Mouse (Mus musculus) spleen, embryonic (tissue): ENCODE measurements around the gene Nos1ap.

Source experiments
- CTCF ChIA-PET: fragments of 350-600 bp; sonication (Branson Sonifier 250); formaldehyde crosslinking; loops from one replicate; lab custom pipeline; 2022; lab: Charles Lee

Nos1ap gene

DNA sequence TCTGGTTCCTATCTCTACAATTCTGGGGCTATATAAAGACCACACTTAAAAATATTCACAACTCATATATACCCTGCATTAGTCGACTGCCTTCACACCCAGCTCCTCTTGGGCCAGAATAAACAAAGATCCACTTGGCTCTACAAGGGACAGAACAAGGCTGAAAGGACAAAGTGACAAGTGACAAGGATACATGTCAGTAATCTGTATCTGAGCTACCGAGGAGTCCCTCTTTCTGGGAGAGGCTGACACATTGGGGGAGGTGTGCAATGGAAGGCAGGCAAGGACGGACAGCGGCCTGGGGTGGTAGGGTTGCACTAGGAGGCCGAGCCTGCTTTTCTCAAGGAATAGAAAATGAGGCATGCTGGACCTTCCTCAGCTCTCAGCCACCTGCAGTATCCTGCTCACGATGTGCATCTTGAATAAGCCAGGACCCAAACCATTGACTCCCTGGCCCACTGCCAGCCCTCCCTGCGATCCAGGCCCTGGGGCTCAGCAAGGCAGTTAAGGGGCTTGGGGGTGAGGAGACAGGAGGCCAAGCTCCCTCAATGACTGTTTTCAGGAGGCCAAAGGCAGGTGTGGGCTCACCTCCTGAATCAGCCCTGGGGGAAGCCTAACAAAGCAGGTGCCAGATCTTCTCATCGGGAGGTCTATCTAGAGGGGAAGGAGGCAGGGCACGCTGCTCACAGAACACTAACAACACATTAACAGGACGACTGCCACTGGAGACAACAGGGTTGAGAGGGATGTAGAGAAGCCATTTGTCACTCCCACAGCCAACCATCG lies 87.0 kb downstream of the Nos1ap start:
- CTCF ChIA-PET, result no interaction called here

DNA sequence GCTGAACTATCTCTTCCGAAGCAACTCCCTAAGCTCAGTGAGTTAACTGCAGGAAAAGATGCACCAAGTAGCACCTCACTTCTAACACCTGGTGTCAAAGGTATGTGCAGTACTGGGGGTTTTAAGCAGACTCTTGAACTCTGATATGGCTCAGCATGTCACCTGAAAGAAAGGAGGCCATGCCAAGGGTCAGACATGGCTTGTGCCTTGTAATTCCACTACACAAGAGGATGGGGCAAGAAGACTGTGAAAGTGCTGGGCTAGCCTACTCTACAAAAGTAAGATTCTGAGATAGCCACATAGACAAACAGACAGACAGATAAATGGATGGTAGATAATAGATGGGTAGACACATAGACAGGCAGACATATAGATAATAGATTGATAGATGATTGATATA lies 87.7 kb downstream of the Nos1ap start:
- CTCF ChIA-PET, result no interaction called here

DNA sequence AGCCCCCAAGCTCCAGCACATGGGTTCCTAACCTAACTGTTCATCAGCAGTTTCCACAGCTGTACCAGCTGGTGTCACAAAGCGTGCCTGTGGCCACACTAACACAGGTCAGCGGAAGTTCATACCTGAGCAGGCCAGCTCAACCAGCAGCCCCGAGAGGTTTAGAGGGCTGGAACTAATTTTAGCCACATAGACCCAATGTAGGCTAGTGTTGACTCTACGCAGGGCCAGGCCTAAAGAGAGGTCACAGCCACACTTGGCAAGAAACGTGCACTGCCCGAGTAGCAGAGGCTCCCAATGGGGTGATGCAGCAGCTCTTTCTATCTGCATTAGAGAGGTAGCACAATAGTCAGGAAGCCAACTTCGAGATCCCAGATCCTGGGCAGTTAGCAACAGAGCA lies 88.1 kb downstream of the Nos1ap start:
- CTCF ChIA-PET, result interaction anchor here (0.6 kb wide), 1 partner anchor 38 kb away, joined by 3 read pairs; no protein-coding TSS in a partner anchor

DNA sequence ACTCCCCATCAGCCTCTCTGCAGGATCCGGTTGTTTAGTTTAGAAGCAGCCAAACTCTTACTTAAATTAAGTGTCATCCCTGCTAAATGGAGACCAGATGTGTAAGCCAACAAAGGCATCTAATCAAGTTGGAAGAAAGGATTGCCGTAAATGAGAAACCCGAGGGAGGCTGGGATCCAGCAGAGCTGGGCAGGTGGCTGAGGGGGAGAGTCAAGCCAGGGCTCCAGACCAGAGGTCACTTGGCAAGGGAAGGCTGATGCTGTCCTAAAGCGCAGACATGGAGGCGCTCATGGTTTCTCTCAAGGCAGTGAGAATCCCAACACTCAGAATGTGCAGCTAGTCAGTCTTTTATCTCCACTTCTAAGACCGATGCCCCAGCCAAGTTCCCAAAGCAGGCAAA lies 89.8 kb downstream of the Nos1ap start:
- CTCF ChIA-PET, result no interaction called here

DNA sequence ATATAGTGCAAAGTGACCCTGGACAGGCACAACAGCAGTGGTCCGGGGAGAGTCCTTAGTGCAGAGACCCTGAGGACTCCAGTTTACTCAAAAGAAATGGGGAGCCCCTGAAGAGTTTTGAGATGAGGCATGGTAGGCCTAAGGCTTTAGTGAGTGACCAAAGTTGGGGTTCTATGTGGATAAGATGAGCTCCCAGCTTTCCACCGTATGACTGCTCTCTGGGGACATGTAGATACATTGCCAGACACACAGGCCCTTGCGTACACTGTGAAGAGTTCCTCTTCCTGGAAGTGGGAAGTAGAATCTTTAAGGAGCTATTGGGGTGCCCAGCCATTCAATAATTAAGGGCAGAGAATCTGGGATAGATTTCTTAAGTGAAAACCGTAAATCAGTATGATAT lies 90.2 kb downstream of the Nos1ap start:
- CTCF ChIA-PET, result no interaction called here

DNA sequence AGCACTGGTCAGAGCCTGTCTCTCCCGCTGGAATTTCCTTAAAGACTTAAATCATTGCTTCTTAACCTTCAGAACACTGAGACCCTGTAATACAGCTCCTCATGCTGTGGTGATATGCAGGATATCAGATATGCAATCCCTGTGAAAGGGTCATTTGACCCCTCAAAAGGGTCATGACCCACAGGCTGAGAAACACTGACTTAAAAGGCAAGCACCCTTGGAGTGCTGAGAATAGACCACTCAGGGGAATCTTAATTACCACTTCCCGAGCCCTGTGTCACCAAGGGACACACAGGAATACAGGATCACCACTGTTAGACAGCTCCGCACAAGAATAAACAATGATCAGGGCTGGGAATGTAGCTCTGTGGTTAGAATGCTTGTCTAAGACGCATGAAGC lies 91.0 kb downstream of the Nos1ap start:
- CTCF ChIA-PET, result no interaction called here

DNA sequence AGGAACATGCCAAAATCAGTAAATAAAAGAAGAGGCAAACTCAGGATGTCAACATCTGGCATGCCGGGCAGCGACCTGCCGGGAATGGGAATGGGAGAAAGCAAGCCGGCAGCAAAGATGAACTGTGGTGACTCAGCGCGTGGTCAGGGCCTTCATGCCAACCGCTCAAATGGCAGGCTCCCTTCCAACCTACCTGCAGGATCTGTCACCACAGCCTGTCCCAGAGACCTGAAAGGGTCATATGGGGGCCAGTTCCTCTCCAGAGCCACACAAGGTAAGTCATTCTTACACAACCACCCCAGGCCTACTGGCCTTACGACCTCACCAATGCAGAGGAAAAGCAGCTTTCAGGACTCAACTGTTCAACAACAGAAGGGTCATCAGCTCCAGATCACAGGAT lies 93.4 kb downstream of the Nos1ap start:
- CTCF ChIA-PET, result no interaction called here

DNA sequence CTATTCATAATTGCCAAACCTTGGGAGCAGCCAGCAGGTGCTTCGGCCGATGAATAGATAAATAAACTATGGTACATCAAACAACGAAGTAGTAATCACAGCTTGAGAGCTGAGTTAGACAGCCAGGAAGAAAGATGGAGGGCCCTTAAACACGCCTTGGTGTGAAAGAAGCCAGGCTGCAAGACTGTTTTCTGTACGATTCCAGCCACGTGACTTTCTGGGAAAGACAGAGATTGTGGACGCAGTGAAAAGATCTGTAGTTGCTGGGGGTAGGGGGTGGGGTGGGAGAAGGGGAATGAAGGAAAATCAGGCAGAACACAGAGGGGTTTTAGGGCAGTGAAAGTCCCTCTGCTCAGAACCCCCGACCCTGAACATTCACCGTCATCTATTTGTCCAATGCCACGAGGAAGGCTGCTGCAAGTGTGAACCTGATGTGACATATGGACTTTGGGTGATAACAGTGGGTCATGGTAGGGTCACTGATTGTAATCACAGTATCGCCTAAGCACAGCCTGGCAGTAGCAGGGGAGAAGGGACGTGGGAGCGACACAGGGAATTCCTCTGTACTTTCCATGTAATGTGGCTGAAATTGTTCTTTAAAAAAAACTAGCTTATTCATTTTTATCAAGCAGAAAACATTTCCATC lies 94.0 kb downstream of the Nos1ap start:
- CTCF ChIA-PET, result no interaction called here

DNA sequence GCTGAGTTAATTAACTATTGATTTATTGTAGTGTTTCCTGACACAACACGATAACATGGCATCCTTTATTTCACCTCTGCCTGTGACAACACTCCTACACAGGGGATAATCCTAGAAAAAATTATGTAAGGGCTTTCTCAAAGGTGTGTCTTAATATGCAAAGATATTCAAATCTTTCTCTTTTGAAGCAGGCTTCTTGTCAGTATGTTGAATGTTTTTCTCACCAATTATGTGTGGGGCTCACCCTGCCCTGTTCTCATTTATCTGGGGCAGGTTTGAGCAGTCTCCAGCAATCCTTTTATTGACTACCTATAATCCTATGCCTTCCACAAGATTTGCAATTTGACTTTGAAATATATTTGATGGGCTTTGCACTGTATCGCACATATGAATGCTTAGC lies 97.1 kb downstream of the Nos1ap start:
- CTCF ChIA-PET, result no interaction called here

DNA sequence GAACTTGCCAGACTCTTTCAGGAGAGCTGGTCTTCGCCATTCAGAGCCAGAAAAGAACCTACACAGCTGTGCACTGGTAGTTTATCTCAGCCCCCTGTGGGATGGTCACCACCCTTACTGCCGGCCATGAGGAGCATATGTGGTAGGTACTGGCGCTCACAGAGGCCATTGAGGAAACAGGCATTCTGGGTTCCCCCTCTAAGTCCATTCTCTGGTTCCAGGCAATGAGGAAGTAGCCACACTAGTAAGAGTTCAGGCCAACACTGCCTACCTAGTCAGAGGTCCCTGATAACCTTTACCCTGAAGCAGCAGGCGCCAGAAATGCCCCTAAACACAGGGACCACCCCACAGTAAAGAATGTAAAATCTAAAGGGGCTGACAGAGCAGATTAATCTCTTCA lies 97.6 kb downstream of the Nos1ap start:
- CTCF ChIA-PET, result no interaction called here

DNA sequence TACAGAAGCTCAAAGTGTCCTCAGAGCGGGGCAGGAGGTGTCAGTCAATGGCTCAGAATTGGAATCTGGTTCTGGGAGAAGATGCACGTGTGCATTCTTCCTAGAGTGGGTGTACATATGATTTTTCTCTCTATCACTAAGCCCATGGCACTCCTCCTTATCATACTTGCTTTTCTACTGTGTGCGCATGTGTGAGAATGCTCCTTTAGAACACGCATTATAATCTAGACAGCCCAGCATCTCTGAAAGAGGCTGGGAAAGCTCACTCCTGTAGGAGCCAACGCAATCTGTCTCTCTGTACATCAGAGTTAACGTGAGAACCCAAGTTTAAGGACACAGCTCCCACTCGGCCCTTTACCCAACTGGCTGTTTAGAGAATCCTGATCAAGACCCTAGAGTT lies 99.7 kb downstream of the Nos1ap start:
- CTCF ChIA-PET, result no interaction called here

DNA sequence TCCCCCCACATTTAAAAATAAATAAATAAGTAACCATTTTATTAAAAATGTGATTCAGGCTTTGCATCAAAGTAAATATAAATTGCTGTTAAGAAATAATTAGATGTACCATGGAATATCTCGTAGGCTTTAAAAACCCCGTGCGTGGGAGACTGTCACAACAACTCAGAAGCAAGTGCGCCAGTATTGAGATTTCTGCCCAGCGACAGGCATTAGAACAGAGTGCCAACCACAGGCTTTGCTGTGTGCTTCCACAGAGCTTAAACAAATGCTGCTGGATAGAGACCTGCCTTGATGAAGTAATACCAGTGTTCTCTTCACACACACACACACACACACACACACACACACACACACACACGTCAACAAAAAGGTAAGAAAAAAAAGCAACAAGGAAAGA lies 100.2 kb downstream of the Nos1ap start:
- CTCF ChIA-PET, result no interaction called here

DNA sequence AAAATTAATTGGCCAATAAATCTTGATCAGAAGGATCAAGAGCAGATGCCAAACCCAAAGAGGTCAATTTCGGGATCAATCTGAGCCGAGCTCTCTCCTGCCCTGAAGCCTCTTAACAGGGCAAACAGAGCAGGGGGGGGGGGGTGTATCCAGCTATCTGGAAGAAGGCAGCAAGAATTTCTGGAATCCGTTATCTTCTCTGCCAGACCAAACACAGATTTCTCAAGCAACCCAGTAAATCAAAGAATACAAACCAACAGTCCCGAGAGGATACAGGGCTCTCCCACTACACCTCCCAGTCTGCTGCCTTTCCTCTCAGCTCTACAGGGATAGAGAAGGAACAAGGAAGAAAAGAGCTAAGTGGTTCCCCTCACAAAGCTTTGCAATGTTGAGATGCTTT lies 104.5 kb downstream of the Nos1ap start:
- CTCF ChIA-PET, result no interaction called here

DNA sequence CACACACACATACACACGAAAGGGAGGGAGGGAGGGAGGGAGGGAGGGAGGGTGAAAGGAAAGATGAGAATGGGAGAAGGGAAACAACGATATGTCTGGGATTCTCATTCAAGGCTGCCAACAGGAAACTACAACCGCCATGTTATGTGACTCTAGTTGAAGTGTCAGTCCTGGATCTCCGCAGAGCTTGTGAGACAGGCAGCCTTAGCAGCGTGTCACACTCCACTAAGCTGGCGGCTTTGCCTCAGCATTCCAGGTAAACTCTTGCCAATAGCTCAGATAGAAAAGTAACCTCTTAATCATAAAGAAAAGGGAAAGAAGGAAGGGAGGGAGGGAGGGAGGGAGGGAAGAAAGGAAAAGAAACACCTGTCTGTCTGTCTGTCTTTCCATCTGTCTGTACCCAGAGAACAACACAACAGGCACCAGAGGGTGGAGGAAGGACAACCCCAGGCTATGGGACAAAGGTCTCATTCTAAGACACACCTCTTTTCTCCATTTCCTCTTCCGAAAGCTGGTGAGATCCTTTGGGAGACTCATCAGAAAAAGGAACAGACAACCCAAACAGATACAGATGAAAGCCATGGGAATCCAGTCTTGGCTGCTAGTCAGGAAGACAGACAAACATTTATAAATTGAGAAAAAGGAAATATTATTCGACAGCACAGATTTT lies 107.3 kb downstream of the Nos1ap start:
- CTCF ChIA-PET, result no interaction called here

DNA sequence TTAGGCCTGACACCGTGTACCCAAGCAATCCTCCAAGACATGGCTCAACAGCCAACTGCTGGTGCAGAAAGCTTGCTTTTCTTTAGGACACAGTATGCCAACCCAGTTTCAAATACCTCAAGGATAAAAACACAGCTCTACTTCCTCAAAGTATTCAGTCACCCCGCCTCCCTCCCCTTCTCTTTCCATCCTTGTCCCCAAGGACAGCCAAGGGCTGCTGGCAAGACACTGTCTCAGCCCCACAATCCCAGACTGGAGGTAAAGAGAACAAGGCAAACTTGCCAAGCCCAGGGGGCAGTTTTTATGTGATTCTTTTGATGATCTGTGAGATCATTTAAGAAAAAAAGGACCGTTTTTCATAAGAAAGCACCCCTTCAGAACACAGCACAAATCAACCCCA lies 108.6 kb downstream of the Nos1ap start:
- CTCF ChIA-PET, result no interaction called here

DNA sequence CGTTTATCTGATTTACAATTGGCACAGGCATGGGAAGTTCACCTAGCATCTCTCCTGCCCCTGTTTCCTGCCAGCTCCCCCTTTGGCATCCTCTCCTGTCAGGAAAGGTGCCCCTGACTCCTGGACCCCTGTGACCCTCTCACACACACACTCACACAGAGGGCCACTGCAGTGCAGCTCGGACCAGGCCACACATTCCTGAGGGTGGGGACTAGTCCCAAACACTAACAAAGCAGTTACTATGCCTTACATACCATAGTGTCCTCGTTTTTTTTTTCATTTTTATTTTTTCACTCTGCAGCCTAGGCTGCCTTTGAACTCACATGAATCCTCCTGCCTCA lies 110.2 kb downstream of the Nos1ap start:
- CTCF ChIA-PET, result interaction anchor here (0.6 kb wide), 1 partner anchor 19 kb away, joined by 3 read pairs; no protein-coding TSS in a partner anchor

DNA sequence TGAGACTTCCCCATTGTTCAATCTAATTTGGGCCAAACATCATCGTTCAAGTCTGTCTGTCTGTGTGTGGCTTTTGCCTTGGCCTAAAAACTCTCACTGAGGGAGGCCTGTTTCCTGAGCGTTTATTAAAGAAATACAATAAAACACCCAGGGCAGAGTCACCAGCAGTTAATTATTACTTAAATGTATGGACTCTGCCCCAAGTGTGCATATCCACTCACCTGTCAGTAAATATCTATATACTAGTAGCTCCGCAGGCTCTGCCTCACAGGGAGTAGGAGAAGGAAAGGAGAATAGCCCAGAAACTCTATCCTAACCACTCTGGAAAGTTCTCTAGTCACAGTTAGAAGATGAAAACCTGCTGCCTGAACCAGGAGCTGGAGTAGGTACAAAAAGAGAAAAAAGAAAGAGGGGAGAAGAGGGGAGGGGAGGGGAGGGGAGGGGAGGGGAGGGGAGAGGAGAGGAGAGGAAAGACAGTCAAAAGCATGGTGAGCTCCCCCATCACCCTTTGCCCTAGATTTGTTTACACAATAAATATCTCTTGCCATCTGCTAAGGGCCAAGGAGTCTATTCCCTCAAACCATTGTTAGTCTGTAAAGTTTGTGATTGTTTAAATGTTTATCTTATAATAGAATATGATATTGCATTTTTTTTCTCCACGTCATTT lies 110.7 kb downstream of the Nos1ap start:
- CTCF ChIA-PET, result interaction anchor here (0.6 kb wide), 1 partner anchor 18 kb away, joined by 3 read pairs; no protein-coding TSS in a partner anchor

DNA sequence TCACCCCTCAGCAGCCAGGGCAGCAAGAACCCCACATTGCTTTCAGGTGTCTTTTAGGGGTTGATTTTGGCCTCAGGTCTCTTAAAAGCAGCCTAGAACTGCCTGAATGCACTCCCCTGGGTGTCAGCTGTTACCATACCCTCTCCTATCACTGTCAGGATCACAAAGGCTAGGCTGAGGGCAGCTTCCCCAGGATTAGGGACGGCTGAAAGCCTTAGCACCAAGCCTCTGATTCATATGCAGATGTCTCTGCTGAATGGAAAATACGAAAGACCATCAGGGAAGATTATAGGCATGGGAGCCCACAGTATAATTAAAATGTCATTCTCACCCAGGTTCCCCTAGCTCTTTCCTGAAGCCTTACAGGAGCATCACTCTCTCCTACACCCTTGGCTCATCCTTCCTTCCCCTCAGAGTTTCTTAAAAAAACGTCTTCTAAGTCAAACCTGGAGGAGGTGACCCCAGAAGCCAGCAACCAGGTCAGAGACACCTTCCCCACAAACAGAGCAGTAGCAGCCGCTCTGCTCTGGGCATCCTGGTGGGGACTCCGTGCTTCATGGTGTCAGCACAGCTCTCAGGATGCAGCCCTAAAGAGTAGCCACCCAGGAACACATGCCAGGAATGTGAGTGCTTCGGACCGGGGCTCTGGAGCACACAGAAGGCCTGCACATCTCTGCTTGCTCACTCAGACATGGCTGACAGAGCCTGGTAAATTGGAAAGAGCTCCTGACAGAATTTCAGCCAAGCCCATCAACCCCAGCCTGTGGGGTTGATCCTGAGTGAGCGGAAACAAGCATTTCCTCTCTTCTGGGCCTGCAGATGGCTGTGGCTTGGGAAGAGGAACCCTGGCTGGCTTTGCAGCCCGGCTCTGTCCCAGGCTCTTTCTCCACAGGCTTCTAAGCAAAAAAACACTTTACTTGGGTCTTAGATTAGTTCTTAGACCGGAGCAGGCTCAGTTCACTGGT lies 111.7 kb downstream of the Nos1ap start:
- CTCF ChIA-PET, result no interaction called here

DNA sequence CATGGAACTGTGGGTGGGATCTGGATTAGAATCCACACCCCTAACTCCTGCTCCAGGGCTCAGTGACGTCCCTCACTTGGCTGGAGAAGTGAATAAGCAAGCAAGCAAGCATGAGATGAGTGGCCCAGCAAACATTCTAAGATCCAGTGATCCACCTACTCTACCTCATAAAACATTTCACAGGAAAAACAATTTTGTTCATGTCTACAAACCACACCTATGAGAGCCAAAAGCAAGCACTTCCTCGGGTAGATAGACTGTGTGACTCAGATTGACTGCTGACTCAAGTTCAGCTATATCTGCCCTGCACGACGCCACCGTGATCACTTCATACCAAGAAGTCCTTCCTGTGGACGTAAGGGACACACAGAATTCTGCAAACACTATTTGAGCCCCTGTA lies 116.2 kb downstream of the Nos1ap start:
- CTCF ChIA-PET, result no interaction called here

DNA sequence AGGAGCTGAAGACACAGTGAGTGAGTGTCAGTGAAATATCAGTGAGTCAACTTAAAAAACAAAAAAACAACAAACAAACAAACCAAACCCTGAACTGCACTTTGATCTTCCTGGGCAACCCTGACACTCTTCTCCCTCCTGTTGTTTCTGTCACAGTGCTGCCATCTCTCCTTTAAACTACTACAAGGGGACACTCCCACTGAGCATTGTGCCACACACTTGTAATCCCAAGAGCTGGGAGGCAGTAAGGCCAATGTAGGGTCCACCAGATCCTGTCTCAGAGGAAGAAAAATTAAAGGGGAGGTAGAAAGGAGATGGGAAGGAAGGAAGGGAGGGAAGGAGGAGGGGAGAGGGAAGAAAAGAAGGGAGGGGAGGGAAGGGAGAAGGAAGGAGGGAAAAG lies 116.8 kb downstream of the Nos1ap start:
- CTCF ChIA-PET, result no interaction called here
